Mouse (Mus musculus) Muller cell, postnatal 12 days (primary cell): ENCODE measurements around the gene Gm21731.
"Not testable (repeated sequence)": the region's sequence is repeated elsewhere in the genome, so short reads cannot be mapped to it uniquely, and the experiment has no call there.

Experiments used
- DNase-seq: peaks from one replicate; pipeline ENCODE4 v3.0.0-alpha.2; 2015; ENCODE audit errors: inconsistent ontology term

Gene Gm21731

DNA sequence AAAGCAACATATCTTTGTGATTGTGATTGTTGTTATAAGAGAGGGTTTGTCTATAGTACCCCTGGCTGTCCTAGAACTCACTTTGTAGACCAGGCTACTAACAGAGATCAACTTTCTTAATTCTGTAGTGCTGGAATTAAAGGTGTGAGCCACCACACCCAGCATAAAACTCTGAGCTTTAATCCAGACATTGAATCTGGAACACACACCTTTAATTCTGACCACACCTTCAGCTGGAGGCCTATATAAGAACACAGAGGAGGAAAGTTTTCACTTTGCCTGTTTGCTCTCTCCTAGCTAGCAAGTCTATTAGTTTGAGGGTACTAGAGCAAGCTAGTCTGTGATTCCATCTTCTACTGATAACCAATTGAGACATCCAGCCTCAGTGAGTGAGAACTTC is at the start of gene Gm21731:
Gm21731 (plus strand) TSS at position 301 of the 400 bp plus-strand sequence.
- not testable (repeated sequence) for DNase-seq

- DNase-seq = not testable (repeated sequence)
Observed at GRCm38 (mm10) chr13:120196189-120196821, 42.6 kb upstream of the Gm21731 start.

GRCm38 (mm10) chr13:120215847-120216246 is 23.1 kb upstream of the Gm21731 start, which contains the start of gene Gm21762:
TSS of gene Gm21762 (minus strand) at chr13:120215947.
- DNase-seq = not testable (repeated sequence)

- not testable (repeated sequence) for DNase-seq
Observed at GRCm38 (mm10) chr13:120220922-120221321, 18.0 kb upstream of the Gm21731 start.

DNA sequence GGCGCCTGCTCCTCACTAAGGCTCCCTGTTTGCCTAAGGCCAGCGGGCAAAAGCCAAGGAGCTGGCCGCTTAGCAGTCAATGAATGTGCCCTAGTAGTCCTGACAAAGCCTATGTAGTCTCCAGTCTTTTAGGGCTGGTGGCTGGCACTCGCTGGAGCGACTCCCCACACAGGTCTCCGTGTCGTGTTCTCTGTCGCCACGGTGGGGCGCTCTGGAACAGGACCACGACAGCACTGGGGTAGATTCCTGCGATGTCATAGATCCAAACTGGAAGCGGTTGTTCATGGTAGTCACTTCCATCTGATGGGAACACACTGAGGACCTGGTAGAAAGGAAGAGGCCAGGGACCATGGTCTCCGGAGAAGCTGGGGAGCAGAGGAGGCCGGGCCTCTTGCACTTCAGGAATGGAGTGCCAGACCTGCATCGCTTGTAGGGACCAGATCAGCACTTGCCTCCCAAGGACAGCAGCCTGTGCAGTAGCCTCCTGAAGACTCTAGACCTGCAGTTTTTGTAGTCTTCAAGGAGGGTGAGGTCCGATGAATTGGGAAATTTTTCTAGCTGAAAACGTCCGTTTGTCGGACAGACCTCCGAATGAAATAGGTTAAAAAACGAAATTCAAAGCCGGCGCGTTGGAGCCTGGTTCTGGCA is 15.8 kb upstream of the Gm21731 start:
- not testable (repeated sequence) for DNase-seq

GRCm38 (mm10) chr13:120231798-120232197 is 7.1 kb upstream of the Gm21731 start:
- not testable (repeated sequence) for DNase-seq

GRCm38 (mm10) chr13:120232447-120233049 is 6.4 kb upstream of the Gm21731 start:
- DNase-seq = not testable (repeated sequence)

- DNase-seq = not testable (repeated sequence)
Observed at GRCm38 (mm10) chr13:120251208-120251924, 12.5 kb downstream of the Gm21731 start.

DNA sequence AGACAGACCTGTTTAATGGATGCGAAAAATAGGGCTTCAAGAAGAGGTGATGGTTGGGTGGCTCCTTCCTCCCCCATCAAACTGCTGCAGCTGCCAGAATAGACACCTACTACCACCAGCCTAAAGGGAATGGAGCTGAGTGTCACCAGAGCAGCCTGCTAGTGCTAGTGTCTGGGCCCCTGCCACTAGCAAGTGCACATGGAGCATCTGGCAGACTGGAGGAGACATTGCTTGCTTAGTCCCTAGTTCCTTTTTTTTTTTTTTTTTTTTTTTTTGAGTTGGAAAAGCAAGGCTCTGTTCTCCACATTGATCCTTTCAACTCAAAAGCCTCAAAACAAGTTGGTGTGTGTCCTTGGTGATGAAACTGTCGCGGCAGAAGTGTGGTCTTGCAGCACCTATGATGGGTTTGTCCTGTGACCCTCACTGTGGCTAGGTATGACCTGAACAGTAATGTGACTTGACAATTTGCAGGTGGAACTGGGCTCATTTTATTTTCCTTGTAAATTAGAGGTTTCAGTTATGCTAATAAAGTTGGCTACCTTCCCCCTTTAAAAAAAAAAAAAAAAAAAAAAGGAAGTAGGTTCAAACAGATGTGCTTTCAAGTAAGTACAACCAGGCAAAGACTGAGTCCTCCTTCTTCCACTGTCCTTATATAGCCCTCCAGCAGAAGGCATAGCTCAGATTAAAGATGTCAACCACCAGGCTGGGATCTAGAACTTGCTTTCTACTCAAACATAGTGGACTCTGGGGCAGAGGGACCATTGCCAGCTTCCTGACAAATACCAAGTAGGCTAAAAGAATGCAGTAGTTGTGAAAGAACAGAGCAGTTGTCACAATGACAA is 20.1 kb downstream of the Gm21731 start:
- DNase-seq = not testable (repeated sequence)

DNA sequence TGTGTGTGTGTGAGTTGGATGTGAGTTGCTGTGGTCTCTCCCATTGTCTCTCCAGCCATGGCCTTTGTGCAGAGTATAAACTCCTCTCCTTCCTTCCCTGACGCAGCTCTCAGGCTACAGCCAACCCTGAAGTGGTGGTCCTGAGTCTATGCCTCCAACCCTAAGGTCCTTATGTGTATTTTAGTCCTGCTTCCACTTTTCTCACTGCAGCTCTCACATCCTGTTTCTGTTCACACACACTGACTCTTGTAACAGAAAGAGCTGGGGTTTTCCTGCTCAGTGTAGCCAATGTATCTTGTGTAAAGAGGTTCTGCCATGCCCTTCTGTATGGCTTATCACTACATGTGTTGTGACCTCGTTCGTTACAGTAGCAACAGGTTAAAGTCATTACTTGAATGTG is 20.8 kb downstream of the Gm21731 start:
- DNase-seq = not testable (repeated sequence)

DNA sequence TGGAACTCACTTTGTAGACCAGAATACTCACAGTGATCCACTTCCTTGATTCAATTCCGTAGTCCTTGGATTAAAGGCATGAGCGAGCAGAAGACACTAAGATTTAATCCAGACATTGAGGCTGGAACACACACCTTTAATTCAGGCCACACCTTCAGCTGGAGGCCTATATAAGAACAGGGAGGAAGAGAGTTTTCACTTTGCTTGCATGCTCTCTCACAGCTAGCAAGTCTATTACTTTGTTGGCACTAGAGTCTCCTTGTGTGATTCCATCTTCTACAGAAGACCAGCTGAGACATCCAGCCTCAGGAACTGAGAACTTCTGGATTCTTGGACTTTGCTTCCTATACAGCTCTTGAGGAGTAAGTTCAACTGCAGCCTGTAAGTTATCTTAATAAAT is 24.0 kb downstream of the Gm21731 start, which contains the start of gene AF067061:
AF067061 (plus strand) TSS at position 245 of the 400 bp plus-strand sequence.
- not testable (repeated sequence) for DNase-seq

DNA sequence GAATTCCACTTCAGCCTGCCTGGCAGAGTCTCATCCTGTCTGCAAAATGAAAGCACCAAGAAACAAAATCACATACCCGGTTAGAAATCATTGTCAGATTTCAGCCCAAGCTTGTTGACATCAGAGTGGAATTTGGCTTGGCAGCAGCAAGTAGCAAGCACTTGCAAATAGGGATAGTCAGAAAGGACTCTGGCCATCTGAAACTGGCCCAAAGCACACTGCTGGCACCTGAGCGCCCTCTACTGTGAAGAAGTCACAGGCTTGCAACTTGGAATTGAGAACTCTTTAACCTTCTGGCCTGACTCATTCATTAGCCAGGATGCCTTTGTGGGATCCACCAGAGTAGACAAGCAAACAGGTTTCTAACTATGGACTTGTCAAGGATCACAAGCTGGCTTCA is 38.9 kb downstream of the Gm21731 start:
- DNase-seq = peak; percentile 2

- DNase-seq = no peak
Observed at GRCm38 (mm10) chr13:120278784-120279183, 39.9 kb downstream of the Gm21731 start.
